Mouse (Mus musculus) cerebellum, adult 2 months (tissue): ENCODE data around the gene Ddr2.

Experiments used
- CTCF ChIP-seq: fragments of 200-500 bp; IDR thresholded peaks from 2 replicates; pipeline ENCODE4 v1.5.1; 2011; ENCODE audit warnings: low read depth, mild to moderate bottlenecking, control low read depth, low read length, moderate library complexity, borderline replicate concordance; ENCODE audit not compliant: insufficient read depth
- POLR2A ChIP-seq: fragments of 200-500 bp; IDR thresholded peaks from 2 replicates; pipeline ENCODE4 v1.6.1; 2011; ENCODE audit warnings: low read length, control low read depth, borderline replicate concordance; ENCODE audit not compliant: insufficient read depth

DNA sequence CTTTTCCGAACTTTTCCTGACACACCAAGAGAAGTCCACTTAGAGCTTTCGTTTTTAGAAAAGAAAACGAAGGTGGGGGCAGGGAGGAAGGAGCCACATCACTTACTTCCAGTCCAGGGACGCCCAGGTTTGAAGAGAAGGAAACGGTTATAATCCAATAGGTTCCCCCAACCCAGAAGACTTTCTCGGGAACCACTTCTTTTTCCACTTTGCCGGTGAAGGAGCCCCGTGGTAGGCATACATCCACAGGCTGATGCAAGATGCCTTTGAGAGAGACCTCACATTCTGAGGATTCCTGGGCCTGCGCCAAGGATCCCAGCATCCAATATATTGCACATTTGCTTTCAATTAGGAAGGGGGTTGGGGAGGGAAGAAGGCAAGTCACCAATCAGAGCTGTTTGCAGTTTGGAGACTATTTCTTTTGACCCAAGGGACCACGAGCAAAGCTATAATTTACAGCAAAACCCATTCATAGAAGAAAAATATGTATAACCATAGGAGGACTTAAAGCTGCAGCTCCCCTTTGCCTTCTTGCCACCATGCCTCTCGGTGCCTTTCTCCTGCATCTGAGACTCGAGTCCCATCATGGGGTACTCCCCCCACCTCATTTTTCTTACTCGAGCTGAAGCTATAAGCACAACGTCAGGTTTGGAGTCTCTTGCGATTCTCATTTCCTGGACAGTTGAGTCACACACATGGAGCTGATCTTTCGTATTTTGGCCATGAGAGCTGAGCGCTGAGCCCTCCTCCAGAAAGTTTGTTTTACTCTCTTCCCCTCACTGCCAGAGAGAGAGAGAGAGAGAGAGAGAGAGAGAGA lies at the start of gene Ddr2:
- no peak for TF ChIP-seq POLR2A
- no peak for TF ChIP-seq CTCF
